Mouse (Mus musculus) CH12.LX (cell line): Measurements from ENCODE around the gene Gm20715. TPM values are rescaled to one million over a fixed set of nuclear protein-coding genes. Genes with fewer than 3 reads are reported as not detected.

Experiments
- DNase-seq: peaks from one replicate; pipeline ENCODE4 v3.0.0-alpha.2; 2013; ENCODE audit errors: extremely low read depth
- H3K27ac ChIP-seq: 2 replicates; pipeline ENCODE4 v1.5.1; 2012; ENCODE audit warnings: low read depth, mild to moderate bottlenecking, control low read depth, moderate library complexity; ENCODE audit not compliant: insufficient read depth
- H3K27me3 ChIP-seq: replicated peaks from 2 replicates; pipeline ENCODE3; 2012; ENCODE audit warnings: inconsistent platforms
- H3K36me3 ChIP-seq, 2 experiments: replicated peaks in 1 of 2; 2 replicates each; pipeline versions ENCODE3 to v1.6.1; 2012; ENCODE audit warnings: inconsistent platforms in 1 of 2, low read length in 1 of 2, mild to moderate bottlenecking in 1 of 2, mixed read lengths in 1 of 2, moderate library complexity in 1 of 2; ENCODE audit not compliant: control insufficient read depth in 1 of 2, insufficient read depth in 1 of 2
- H3K4me1 ChIP-seq, 2 experiments: 2 replicates each; pipeline ENCODE4 v1.6.1; 2012; ENCODE audit warnings: inconsistent platforms in 1 of 2, moderate library complexity in 1 of 2; ENCODE audit not compliant: insufficient read depth in 2 of 2, control insufficient read depth in 1 of 2
- H3K4me2 ChIP-seq: 2 replicates; pipeline ENCODE4 v1.6.1; 2012; ENCODE audit warnings: low read depth, mild to moderate bottlenecking, control low read depth; ENCODE audit not compliant: poor library complexity, insufficient read depth, severe bottlenecking
- H3K4me3 ChIP-seq, 3 experiments: fragments of 150-350 bp in 1 of 3; sonication (generic) in 1 of 3; replicated peaks in 1 of 3; 2 replicates each; pipeline versions ENCODE3 to v1.5.1; 2011 to 2012; ENCODE audit warnings: low read depth in 2 of 3, low read length in 2 of 3, mild to moderate bottlenecking in 2 of 3, moderate library complexity in 2 of 3, control low read depth in 1 of 3, improper control_type of control experiment in 1 of 3, inconsistent platforms in 1 of 3, mixed read lengths in 1 of 3; ENCODE audit not compliant: poor library complexity in 1 of 3
- H3K79me2 ChIP-seq: replicated peaks from 2 replicates; pipeline ENCODE4 v1.6.1; 2012; ENCODE audit warnings: mild to moderate bottlenecking, moderate library complexity; ENCODE audit not compliant: control insufficient read depth, poor library complexity, insufficient read depth, severe bottlenecking; ENCODE audit errors: extremely low read depth
- H3K9ac ChIP-seq: 2 replicates; pipeline ENCODE4 v1.6.1; 2012; ENCODE audit warnings: low read depth, mild to moderate bottlenecking, control low read depth, moderate library complexity; ENCODE audit not compliant: insufficient read depth
- H3K9me3 ChIP-seq: replicated peaks from 2 replicates; pipeline ENCODE3; 2012; ENCODE audit warnings: low read length, inconsistent platforms, mixed read lengths
- BHLHE40 ChIP-seq: IDR thresholded peaks from 2 replicates; pipeline ENCODE4 v1.6.1; 2011; ENCODE audit warnings: mild to moderate bottlenecking, low read depth, low read length, improper control_type of control experiment
- CHD1 ChIP-seq: IDR thresholded peaks from 2 replicates; pipeline ENCODE4 v1.6.1; 2012; ENCODE audit warnings: low read depth, low read length, improper control_type of control experiment, inconsistent platforms
- CHD2 ChIP-seq: IDR thresholded peaks from 2 replicates; pipeline ENCODE4 v1.6.1; 2011; ENCODE audit warnings: low read length, improper control_type of control experiment
- E2F4 ChIP-seq: IDR thresholded peaks from 2 replicates; pipeline ENCODE4 v1.6.1; 2011; ENCODE audit warnings: low read depth, low read length, improper control_type of control experiment; ENCODE audit not compliant: insufficient replicate concordance
- ELF1 ChIP-seq: IDR thresholded peaks from 2 replicates; pipeline ENCODE4 v1.6.1; 2014; ENCODE audit warnings: low read depth, mild to moderate bottlenecking, inconsistent platforms, low read length, improper control_type of control experiment
- EP300 ChIP-seq: IDR thresholded peaks from 2 replicates; pipeline ENCODE4 v1.6.1; 2011; ENCODE audit warnings: low read length, improper control_type of control experiment
- ETS1 ChIP-seq: conservative IDR thresholded peaks from 2 replicates; pipeline ENCODE4 v1.6.1; 2012; ENCODE audit warnings: low read depth, mild to moderate bottlenecking, inconsistent platforms, low read length, improper control_type of control experiment, moderate library complexity
- GABPA ChIP-seq: IDR thresholded peaks from 2 replicates; pipeline ENCODE4 v1.6.1; 2012; ENCODE audit warnings: low read depth, low read length, improper control_type of control experiment, inconsistent platforms; ENCODE audit not compliant: insufficient replicate concordance
- HCFC1 ChIP-seq: IDR thresholded peaks from 2 replicates; pipeline ENCODE4 v1.6.1; 2012; ENCODE audit warnings: low read depth, mild to moderate bottlenecking, inconsistent platforms, low read length, improper control_type of control experiment
- IRF4 ChIP-seq: IDR thresholded peaks from 2 replicates; pipeline ENCODE4 v1.6.1; 2014; ENCODE audit warnings: low read depth, mild to moderate bottlenecking, inconsistent platforms, low read length, improper control_type of control experiment
- JUN ChIP-seq: IDR thresholded peaks from 2 replicates; pipeline ENCODE4 v1.6.1; 2011; ENCODE audit warnings: low read depth, mild to moderate bottlenecking, low read length, improper control_type of control experiment, moderate library complexity; ENCODE audit not compliant: insufficient read depth
- JUND ChIP-seq: conservative IDR thresholded peaks from 2 replicates; pipeline ENCODE4 v1.6.1; 2011; ENCODE audit warnings: low read depth, low read length, improper control_type of control experiment
- MAFK ChIP-seq: IDR thresholded peaks from 2 replicates; pipeline ENCODE4 v1.6.1; 2011; ENCODE audit warnings: low read length, improper control_type of control experiment; ENCODE audit not compliant: insufficient replicate concordance
- MAZ ChIP-seq: IDR thresholded peaks from 2 replicates; pipeline ENCODE4 v1.6.1; 2012; ENCODE audit warnings: low read depth, mild to moderate bottlenecking, inconsistent platforms, low read length, improper control_type of control experiment, moderate library complexity
- MEF2A ChIP-seq: IDR thresholded peaks from 2 replicates; pipeline ENCODE4 v1.6.1; 2014; ENCODE audit warnings: low read depth, mild to moderate bottlenecking, inconsistent platforms, low read length, improper control_type of control experiment, borderline replicate concordance
- NELFE ChIP-seq: IDR thresholded peaks from 2 replicates; pipeline ENCODE4 v1.6.1; 2011; ENCODE audit warnings: low read depth, low read length, improper control_type of control experiment
- PAX5 ChIP-seq: IDR thresholded peaks from 2 replicates; pipeline ENCODE4 v1.6.1; 2012; ENCODE audit warnings: low read length, inconsistent platforms, mixed read lengths
- POLR2AphosphoS2 ChIP-seq: IDR thresholded peaks from 2 replicates; pipeline ENCODE4 v1.6.1; 2011; ENCODE audit warnings: low read depth, low read length, improper control_type of control experiment
- RCOR1 ChIP-seq: conservative IDR thresholded peaks from 2 replicates; pipeline ENCODE4 v1.6.1; 2012; ENCODE audit warnings: low read depth, mild to moderate bottlenecking, inconsistent platforms, low read length, improper control_type of control experiment
- SMC3 ChIP-seq: IDR thresholded peaks from 2 replicates; pipeline ENCODE4 v1.6.1; 2011; ENCODE audit warnings: low read depth, low read length, improper control_type of control experiment
- TBP ChIP-seq: conservative IDR thresholded peaks from 2 replicates; pipeline ENCODE4 v1.6.1; 2011; ENCODE audit warnings: low read depth, low read length, improper control_type of control experiment
- TCF12 ChIP-seq: IDR thresholded peaks from 2 replicates; pipeline ENCODE4 v1.6.1; 2014; ENCODE audit warnings: low read depth, mild to moderate bottlenecking, inconsistent platforms, low read length, improper control_type of control experiment
- USF2 ChIP-seq: conservative IDR thresholded peaks from 2 replicates; pipeline ENCODE4 v1.6.1; 2011; ENCODE audit warnings: low read depth, low read length, improper control_type of control experiment
- ZC3H11A ChIP-seq: IDR thresholded peaks from 2 replicates; pipeline ENCODE4 v1.6.1; 2012; ENCODE audit warnings: low read depth, mild to moderate bottlenecking, inconsistent platforms, low read length, improper control_type of control experiment
- ZMIZ1 ChIP-seq: IDR thresholded peaks from 2 replicates; pipeline ENCODE4 v1.6.1; 2012; ENCODE audit warnings: low read depth, mild to moderate bottlenecking, inconsistent platforms, low read length, improper control_type of control experiment
- ZNF384 ChIP-seq: IDR thresholded peaks from 2 replicates; pipeline ENCODE4 v1.6.1; 2012; ENCODE audit warnings: low read depth, low read length, improper control_type of control experiment, inconsistent platforms
- dilution Hi-C: fragments of 300-500 bp; cut with MboI; formaldehyde crosslinking; loops from 2 replicates; pipeline ENCODE4 v1.14.3; 2020; ENCODE audit warnings: low sequenced_read_pairs; ENCODE audit not compliant: extremely low pct_unique_long_range_greater_than_20kb, extremely low pct_ligation_motif_present
- in situ Hi-C: fragments of 300-500 bp; cut with MboI; formaldehyde crosslinking; loops from 3 replicates; pipeline ENCODE4 v1.14.3; 2019; ENCODE audit warnings: low sequenced_read_pairs, low pct_ligation_motif_present, low pct_unique_long_range_greater_than_20kb, mixed read lengths
- polyA plus RNA-seq: library from polyadenylated mRNA; unstranded; fragments of >175 nt; gene quantifications from 2 replicates; pipeline ENCODE4 v1.2.1, GENCODE M21; 2012; ENCODE audit warnings: low read depth; ENCODE audit not compliant: insufficient read length
- total RNA-seq, 2 experiments: library from RNA; depleted of rRNA; stranded (reverse); fragments of 300-350 nt in 1 of 2; fragments of >200 nt in 1 of 2; gene quantifications; 2 replicates each; pipeline ENCODE4 v1.2.3; 2012 to 2014

Gm20715 gene
- total and polyA plus RNA-seq, 3 experiments, result not detected

DNA sequence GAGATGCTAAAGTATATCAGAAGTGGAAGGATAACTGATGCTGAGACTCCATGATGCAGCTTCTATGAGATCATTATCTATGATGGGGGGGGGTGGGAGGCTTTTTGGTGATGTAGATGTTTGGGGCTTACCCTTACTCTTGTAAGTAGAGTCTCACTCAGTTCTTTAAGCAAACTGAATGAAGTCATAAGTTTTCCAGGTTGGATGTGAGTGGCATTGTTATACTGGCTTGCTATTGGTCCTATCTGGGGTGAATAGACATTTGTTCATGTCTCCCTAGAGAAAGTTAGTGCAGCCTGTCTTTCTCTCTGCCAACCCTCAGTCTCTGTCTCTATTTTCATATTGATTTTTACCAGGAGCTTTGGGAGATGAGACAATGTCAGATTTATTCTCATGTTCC lies 45.8 kb downstream of the Gm20715 start, which contains the start of gene Olfr1336:
Olfr1336 (plus strand) TSS at position 301 of the 400 bp plus-strand sequence.
- H3K27ac ChIP-seq, result no peak within 1 kb of the TSS
- dilution Hi-C loops, result no loop called here
- TF ChIP-seq POLR2AphosphoS2 (no peak), HCFC1 (no peak), ZMIZ1 (no peak), RCOR1 (no peak), MAFK (no peak), E2F4 (no peak), PAX5 (no peak), EP300 (no peak), JUN (no peak), CHD2 (no peak), JUND (no peak), ELF1 (no peak), TCF12 (no peak), ETS1 (no peak), GABPA (no peak), IRF4 (no peak), NELFE (no peak), TBP (no peak), MEF2A (no peak)
- H3K4me2 ChIP-seq, result no peak within 1 kb of the TSS
- H3K4me1 ChIP-seq, result no peaks in the 10 kb centered on the region
- in situ Hi-C loops, result no loop called here
- H3K36me3 ChIP-seq, result no peaks in the 10 kb centered on the region
- no peaks in the 10 kb centered on the region for H3K27me3 ChIP-seq
- H3K4me3 ChIP-seq, result no peak within 1 kb of the TSS
- no peaks in the 10 kb centered on the region for H3K79me2 ChIP-seq
- H3K9ac ChIP-seq, result no peak within 1 kb of the TSS
- peaks cover 28% of the 10 kb centered on the region for H3K9me3 ChIP-seq
- no peak for DNase-seq

DNA sequence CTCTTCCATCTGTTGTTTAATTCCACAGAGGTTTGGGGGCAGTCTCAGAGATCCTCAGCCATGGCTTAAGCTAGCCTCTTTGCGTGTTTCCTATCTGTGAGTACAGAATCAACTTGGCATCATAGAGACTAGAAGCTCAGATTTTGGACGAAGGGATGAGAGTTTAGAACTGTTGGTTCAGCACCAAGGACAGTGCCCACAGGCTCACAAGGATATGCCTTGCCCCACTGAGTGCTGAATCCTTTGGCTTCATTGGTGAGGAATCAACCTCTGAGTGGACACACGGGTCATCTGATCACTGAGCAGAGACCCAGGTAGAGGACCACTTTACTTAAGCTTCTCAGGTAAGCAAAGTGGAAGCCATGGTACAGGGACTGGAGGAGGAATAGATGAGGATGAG lies 46.3 kb downstream of the Gm20715 start:
- Histone ChIP-seq H3K9me3 (peaks cover 30% of the 10 kb centered on the region), H3K4me3 (no peak overlapping the region), H3K4me1 (no peaks in the 10 kb centered on the region), H3K27me3 (no peaks in the 10 kb centered on the region), H3K4me2 (no peak overlapping the region), H3K9ac (no peak overlapping the region), H3K27ac (no peak overlapping the region), H3K36me3 (no peaks in the 10 kb centered on the region), H3K79me2 (no peaks in the 10 kb centered on the region)
- TF ChIP-seq BHLHE40 (no peak), MAZ (no peak), ZNF384 (no peak), POLR2AphosphoS2 (no peak), SMC3 (no peak), TCF12 (no peak), ZMIZ1 (no peak), MEF2A (no peak), EP300 (no peak), USF2 (no peak), CHD1 (no peak), ZC3H11A (no peak), NELFE (no peak), TBP (no peak)
- DNase-seq, result no peak
- dilution Hi-C loops (no loop called here), in situ Hi-C loops (no loop called here)
